Mouse (Mus musculus) bone marrow macrophage, adult 2 months (primary cell): Measurements from ENCODE around the gene Tab2. TPM values are rescaled to one million over a fixed set of nuclear protein-coding genes. Genes with fewer than 3 reads are reported as not detected.

Experiments used
- H3K27ac ChIP-seq: 2 replicates; pipeline ENCODE4 v1.5.1; 2012; ENCODE audit warnings: low read depth, low read length; ENCODE audit not compliant: insufficient read depth
- H3K4me1 ChIP-seq: 2 replicates; pipeline ENCODE4 v1.6.1; 2012; ENCODE audit warnings: low read length; ENCODE audit not compliant: control insufficient read depth, insufficient read depth
- H3K4me3 ChIP-seq: 2 replicates; pipeline ENCODE4 v1.5.1; 2012; ENCODE audit warnings: mild to moderate bottlenecking, low read length, moderate library complexity; ENCODE audit not compliant: insufficient read depth
- CTCF ChIP-seq: IDR thresholded peaks from 2 replicates; pipeline ENCODE4 v1.5.1; 2012; ENCODE audit warnings: low read depth, mild to moderate bottlenecking, low read length, moderate library complexity
- POLR2A ChIP-seq: IDR thresholded peaks from 2 replicates; pipeline ENCODE4 v1.6.1; 2012; ENCODE audit warnings: mild to moderate bottlenecking, low read depth, low read length, borderline replicate concordance
- polyA plus RNA-seq: library from polyadenylated mRNA; stranded (reverse); fragments of >200 nt; gene quantifications from 2 replicates; pipeline ENCODE4 v1.2.4, GENCODE M21; 2012; ENCODE audit not compliant: missing spikeins, insufficient read depth, insufficient read length

The Tab2 gene
- polyA plus RNA-seq = 127 and 142 TPM in 2 replicates

DNA sequence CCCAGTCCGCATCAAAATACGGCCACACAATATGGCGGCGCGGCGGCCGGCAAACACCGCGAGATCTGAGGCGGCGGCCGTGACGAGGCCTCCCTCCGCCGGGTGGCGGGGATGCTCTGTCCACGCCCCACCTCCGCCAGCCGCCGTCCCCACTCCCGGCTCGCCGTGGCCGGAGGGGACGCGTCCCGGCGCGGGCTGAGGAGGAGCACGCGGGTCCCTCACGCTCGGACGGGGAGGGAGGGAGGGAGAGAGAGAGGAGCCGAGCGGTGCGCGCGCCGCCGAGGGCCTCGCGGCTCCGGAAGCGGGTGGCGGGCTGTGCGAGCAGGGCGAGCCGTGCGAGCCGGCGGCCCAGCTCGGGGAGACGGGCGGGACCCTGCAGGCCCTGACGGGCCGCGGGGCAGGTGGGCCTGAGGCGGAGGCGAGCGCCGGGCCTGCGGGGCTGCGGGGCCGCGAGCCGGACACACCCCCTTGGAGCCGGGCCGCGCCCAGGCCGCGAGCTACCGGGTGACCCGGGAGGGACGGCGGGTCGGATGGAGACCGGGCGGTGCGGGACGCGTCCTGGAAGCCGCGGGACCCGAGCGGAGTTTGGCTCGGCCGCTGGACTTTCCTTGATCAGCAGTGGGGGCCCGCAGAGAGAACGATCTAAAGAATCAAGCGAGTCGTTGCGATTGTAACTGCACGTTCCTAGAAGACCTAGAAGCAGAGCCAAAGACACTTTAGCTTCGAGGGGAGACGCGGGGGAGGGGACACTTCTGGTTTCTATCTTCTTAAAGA lies at the start of gene Tab2:
Gene Tab2 (minus strand): TSS at position 3 of the 774 bp plus-strand sequence.
- no peak for TF ChIP-seq POLR2A
- Histone ChIP-seq H3K27ac (peak within 1 kb of the TSS; percentile 92), H3K4me1 (peaks cover 7% of the 10 kb centered on the region), H3K4me3 (peak within 1 kb of the TSS; percentile 94)

DNA sequence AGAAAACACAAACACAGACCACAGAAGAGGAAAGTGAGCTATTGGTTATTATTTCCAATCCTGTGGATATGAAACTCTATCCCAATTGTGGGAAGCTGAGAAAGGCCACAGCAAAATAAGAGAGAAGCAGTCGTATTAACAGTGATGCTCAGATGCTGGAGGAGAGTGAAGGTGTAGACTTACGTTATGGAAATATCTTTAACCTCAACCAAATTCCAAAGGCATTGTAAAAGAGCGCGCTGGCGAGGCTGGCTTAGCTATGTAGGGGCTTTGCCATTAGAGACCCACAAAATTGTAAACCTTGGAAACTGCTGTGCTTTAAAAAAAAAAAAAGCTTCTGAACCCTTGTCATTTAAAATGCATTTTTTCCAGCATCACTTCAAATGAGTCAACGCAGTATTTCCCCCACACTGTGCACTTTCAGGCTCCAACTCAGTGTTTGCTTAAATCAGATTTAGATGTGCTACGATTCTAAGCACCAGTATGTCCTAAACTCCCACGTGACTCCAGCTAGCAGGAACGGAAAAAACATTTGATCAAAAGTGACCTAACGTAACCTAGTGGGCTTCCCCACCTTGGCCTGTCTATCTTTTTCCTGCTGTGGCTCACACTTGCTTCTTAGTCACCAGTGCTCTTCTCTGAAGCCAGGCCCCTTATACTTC lies 36.4 kb upstream of the Tab2 start:
- no peak overlapping the region for H3K4me3 ChIP-seq
- H3K27ac ChIP-seq = no peak overlapping the region
- no peaks in the 10 kb centered on the region for H3K4me1 ChIP-seq
- TF ChIP-seq POLR2A (no peak), CTCF (no peak)

DNA sequence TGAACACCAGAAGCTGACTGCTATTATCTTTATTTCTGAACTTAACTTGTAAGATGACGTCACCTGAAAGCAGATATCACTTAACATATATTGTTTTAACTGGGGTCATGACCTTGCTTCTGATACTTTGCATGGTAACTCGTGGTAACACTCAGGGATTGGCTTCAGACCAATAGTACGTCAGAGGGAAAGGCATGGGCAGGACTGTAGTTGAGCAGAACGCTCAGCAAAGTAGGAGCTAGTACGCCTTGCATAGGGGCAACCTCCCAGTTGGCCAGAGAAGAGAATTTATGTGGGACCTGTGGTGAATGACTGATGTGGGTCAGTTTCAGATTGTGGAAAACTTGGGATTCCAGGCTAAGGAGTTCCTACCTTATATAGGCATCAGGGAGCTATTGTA lies 35.6 kb upstream of the Tab2 start:
- Histone ChIP-seq H3K4me3 (no peak overlapping the region), H3K4me1 (no peaks in the 10 kb centered on the region), H3K27ac (no peak overlapping the region)
- TF ChIP-seq POLR2A (no peak), CTCF (no peak)

DNA sequence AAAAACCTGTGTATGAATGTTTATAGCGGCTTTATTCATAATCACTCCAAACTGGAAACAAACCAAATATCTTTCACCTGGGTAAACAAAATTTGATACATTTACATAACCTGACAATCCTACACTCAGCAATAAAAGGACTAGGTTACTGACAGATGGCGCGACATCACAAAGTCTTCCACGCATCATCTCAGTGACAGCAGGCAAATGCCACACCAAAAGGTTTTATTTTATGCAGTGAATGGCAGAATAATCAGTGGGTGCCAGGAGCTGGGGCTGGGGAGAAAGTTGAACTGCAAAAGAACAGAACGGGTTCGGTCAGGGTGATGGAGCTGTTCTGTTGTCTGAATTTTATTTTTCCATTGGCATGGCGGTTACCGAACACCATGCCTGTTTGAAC lies 31.5 kb upstream of the Tab2 start:
- TF ChIP-seq CTCF = no peak
- TF ChIP-seq POLR2A = no peak
- H3K27ac ChIP-seq = no peak overlapping the region
- no peak overlapping the region for H3K4me3 ChIP-seq
- no peaks in the 10 kb centered on the region for H3K4me1 ChIP-seq

DNA sequence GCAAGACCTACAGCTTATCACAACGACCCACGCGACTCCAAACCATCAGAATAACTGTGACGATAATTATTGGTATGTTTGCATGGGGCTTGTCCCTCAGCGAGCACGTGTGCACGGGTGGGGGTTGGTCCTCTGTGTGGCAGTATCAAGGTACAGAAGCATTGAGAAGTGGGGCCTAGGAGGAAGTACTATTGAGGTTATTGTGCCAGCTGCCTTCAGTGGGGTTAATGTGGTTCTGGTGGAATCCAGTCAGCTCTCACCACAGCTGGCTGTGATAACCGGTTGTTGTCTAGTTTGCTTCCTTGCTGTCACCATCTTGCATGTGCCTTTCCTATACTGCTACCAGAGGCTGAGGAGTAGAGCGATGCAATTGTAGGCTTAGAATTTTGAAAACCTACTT lies 20.4 kb upstream of the Tab2 start:
- no peak overlapping the region for H3K27ac ChIP-seq
- no peak overlapping the region for H3K4me3 ChIP-seq
- TF ChIP-seq POLR2A (no peak), CTCF (no peak)
- H3K4me1 ChIP-seq = no peaks in the 10 kb centered on the region

DNA sequence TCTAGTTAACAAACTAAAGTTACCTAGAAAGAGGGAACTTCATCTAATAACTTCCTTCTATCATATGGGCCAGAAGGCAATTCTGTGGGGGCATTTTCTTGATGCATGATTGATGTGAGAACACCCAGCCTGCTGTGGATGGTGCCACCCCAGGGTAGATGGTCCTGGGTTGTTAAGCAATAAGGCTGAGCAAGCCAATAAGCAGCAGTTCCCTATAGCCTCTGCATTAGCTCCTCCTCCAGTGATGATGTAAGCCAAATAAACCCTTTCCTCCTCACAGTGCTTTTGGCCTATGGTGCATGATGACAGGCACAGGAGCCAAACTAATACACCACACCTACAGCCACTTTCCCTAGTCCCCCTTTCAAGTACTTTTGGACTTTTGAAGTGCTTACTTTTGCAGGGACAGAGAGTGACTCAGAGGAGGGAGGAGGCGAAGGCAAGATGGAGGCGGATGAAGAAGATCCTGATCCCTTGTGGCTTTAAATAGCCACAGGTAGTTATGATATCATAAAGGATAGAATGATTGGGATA lies 12.8 kb upstream of the Tab2 start:
- H3K4me1 ChIP-seq = peaks cover 5% of the 10 kb centered on the region
- TF ChIP-seq CTCF (no peak), POLR2A (no peak)
- H3K4me3 ChIP-seq = no peak overlapping the region
- no peak overlapping the region for H3K27ac ChIP-seq

DNA sequence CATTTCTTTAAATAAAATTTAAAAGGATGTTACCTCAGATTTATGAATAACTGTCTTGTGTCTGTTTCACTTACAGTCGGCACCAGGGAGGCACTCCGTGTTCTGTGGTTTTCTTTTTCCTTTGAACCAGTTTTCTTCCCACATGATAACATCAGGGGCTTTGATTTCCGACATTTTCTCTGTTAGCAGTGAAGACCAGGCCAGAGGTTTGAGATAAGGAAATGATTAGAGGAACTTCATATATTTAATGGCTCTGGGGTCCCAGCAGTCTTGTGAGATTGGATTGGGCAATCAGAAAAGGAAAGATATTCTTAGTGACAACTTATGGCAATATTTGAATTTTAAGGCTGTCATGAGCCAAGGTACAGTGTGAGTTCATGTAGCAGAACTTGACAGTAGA lies 11.1 kb upstream of the Tab2 start:
- Histone ChIP-seq H3K4me1 (peaks cover 5% of the 10 kb centered on the region), H3K27ac (no peak overlapping the region), H3K4me3 (no peak overlapping the region)
- TF ChIP-seq POLR2A (no peak), CTCF (no peak)

DNA sequence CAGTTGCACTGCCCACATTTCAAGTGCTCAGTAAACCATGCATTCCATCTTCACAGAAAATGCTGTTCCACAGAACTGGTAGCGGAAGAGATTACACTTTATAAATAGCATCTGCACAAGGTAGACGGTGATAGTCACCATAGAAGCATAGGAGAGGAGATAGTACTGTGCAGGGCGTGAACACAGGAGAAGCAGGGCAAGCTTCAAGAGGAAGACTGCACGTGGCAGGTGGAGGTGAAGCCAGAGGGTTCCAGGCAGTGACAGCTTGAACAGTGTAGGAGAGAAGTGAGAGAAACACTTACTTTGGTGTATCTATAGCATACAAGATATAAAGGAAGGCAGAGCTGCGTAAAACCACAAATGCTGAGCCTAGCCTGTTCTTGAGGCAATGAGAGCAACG lies 3.0 kb upstream of the Tab2 start:
- Histone ChIP-seq H3K4me3 (no peak overlapping the region), H3K27ac (no peak overlapping the region), H3K4me1 (no peaks in the 10 kb centered on the region)
- no peak for TF ChIP-seq CTCF
- no peak for TF ChIP-seq POLR2A

DNA sequence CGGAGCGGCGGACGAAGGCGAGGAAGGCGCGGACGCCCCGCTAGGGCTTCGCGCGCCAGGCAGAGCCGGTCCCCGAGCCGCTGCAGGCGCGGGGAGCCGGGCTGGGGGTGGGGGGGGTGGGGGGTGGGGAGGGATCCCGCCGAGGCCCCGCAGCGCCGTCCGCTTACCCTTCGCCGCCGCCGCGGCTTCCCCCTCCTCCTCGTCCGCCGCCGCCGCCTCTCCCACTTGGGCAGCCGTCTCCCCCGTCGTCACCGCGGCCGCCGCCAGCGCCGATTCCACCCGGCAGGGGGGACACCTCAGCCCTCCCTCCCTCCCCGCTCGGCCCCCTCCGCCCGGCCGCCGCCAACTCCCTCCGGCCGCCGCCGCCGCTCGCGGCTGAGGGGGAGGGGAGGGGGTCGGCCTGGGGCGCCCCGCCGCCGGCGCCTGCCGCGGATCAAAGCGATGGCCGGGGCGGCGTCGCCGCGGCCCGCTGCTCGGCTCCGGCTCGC lies 352 bp downstream of the Tab2 start:
- H3K4me1 ChIP-seq = peaks cover 13% of the 10 kb centered on the region
- H3K4me3 ChIP-seq = peak overlapping the region; percentile 94
- H3K27ac ChIP-seq = peak overlapping the region; percentile 76
- no peak for TF ChIP-seq POLR2A
- TF ChIP-seq CTCF = no peak
